ENCODE assay signal across 22 mouse cellular contexts in genomic region chr3:51878577-51878976, GRCm38 (mm10).
DNase-seq lines count a peak whose midpoint lies in the region; ATAC-seq lines count a peak whose summit lies in the region.
"Had no signal": no experiment of that assay in that cellular context is flagged by ENCODE, and none has a peak within 500 bp of the region (broad histone marks: within the 10 kb centered on the region; RNA-seq: fewer than 3 reads in every experiment).

No protein-coding gene starts in this region.

- DNase-seq in c-Kit-positive CD71-positive TER-119-positive erythroid progenitor cells, embryonic 14.5 days (ENCODE audit: low spot score), result peak; percentile 60
- peak; percentile 56 for DNase-seq in liver, embryonic 13.5 days
- DNase-seq in gastrocnemius, postnatal 10 days, result no peak
- DNase-seq in layer of hippocampus, adult 9-11 months, result no peak
- DNase-seq: cerebellum, adult 11 months; cerebellum, adult 8-10 months; cerebellum, postnatal 14 days; embryo, embryonic 11 days; gastrocnemius, adult 2 months; heart, adult 2 months had no signal

- WGBS in liver, embryonic 13.5 days (ENCODE audit: insufficient replicate concordance), result 17% methylated on average over 9 of the region's 9 CpGs

- no peaks in the 10 kb centered on the region for H3K36me3 ChIP-seq in megakaryocyte, embryonic 14.5 days (replicated peaks; ENCODE audit: low read length)
- no peaks in the 10 kb centered on the region for H3K36me3 ChIP-seq in liver, embryonic 13.5 days
- H3K36me3 ChIP-seq: embryonic facial prominence, embryonic 15.5 days; forebrain, embryonic 10.5 days; heart, embryonic 12.5 days had no signal

- no peaks in the 10 kb centered on the region for H3K9me3 ChIP-seq in megakaryocyte, embryonic 14.5 days
- no peaks in the 10 kb centered on the region for H3K9me3 ChIP-seq in liver, embryonic 13.5 days (replicated peaks)
- H3K9me3 ChIP-seq: embryonic facial prominence, embryonic 15.5 days; forebrain, embryonic 10.5 days; heart, embryonic 12.5 days had no signal

- H3K27me3 ChIP-seq in megakaryocyte, embryonic 14.5 days (replicated peaks), result no peaks in the 10 kb centered on the region
- H3K27me3 ChIP-seq in liver, embryonic 13.5 days, result no peaks in the 10 kb centered on the region
- H3K27me3 ChIP-seq: CH12.LX; embryonic facial prominence, embryonic 15.5 days; heart, embryonic 12.5 days; Patski had no signal

- no peak for ATAC-seq in megakaryocyte, adult 5-6 weeks (ENCODE audit: poor library complexity, severe bottlenecking)
- ATAC-seq in liver, embryonic 13.5 days (ENCODE audit: low read depth), result peak; percentile 76
- ATAC-seq in megakaryocyte progenitor cell, adult 5-6 weeks (replicated peaks; ENCODE audit: poor library complexity), result peak; percentile 32; the same call in 1 of the 2 replicates
- ATAC-seq: activated CD4-positive, CD25-positive, alpha-beta regulatory T cell, adult 4 months; forebrain, embryonic 14.5 days; Patski had no signal

- peak overlapping the region; percentile 1 for H3K4me3 ChIP-seq in megakaryocyte, embryonic 14.5 days (replicated peaks)
- H3K4me3 ChIP-seq in liver, embryonic 13.5 days (replicated peaks), result no peak overlapping the region
- H3K4me3 ChIP-seq: embryonic facial prominence, embryonic 15.5 days; erythroblast, embryonic 14.5 days; forebrain, embryonic 10.5 days; gastrocnemius, adult 2 months; heart, adult 2 months; heart, embryonic 12.5 days had no signal

- H3K4me1 ChIP-seq in megakaryocyte, embryonic 14.5 days, result peaks cover 46% of the 10 kb centered on the region
- peaks cover 62% of the 10 kb centered on the region for H3K4me1 ChIP-seq in liver, embryonic 13.5 days (replicated peaks)

- peak overlapping the region; percentile 41 for H3K27ac ChIP-seq in liver, embryonic 13.5 days
- H3K27ac ChIP-seq: embryonic facial prominence, embryonic 15.5 days; gastrocnemius, adult 2 months; heart, adult 2 months; hindbrain, embryonic 14.5 days had no signal

- H3K4me2 ChIP-seq in liver, embryonic 13.5 days, result peak overlapping the region; percentile 30
- H3K4me2 ChIP-seq: embryonic facial prominence, embryonic 15.5 days; heart, embryonic 12.5 days; hindbrain, embryonic 14.5 days had no signal

- H3K9ac ChIP-seq in liver, embryonic 13.5 days, result no peak overlapping the region
- H3K9ac ChIP-seq: embryonic facial prominence, embryonic 15.5 days; heart, embryonic 12.5 days; hindbrain, embryonic 14.5 days had no signal

Comparison
In these comparisons a context has a peak if more than half of its experiments do, and no peak if none do; other contexts are left out.
1. DNase-seq: peak in c-Kit-positive CD71-positive TER-119-positive erythroid progenitor cells, embryonic 14.5 days (single experiment) and liver, embryonic 13.5 days (single experiment); none in gastrocnemius, postnatal 10 days (single experiment) and layer of hippocampus, adult 9-11 months (single experiment).